Mouse (Mus musculus): ENCODE data around the gene Gng3.
"Not testable (repeated sequence)": the region's sequence is repeated elsewhere in the genome, so short reads cannot be mapped to it uniquely, and the experiment has no call there.

The Gng3 gene

DNA sequence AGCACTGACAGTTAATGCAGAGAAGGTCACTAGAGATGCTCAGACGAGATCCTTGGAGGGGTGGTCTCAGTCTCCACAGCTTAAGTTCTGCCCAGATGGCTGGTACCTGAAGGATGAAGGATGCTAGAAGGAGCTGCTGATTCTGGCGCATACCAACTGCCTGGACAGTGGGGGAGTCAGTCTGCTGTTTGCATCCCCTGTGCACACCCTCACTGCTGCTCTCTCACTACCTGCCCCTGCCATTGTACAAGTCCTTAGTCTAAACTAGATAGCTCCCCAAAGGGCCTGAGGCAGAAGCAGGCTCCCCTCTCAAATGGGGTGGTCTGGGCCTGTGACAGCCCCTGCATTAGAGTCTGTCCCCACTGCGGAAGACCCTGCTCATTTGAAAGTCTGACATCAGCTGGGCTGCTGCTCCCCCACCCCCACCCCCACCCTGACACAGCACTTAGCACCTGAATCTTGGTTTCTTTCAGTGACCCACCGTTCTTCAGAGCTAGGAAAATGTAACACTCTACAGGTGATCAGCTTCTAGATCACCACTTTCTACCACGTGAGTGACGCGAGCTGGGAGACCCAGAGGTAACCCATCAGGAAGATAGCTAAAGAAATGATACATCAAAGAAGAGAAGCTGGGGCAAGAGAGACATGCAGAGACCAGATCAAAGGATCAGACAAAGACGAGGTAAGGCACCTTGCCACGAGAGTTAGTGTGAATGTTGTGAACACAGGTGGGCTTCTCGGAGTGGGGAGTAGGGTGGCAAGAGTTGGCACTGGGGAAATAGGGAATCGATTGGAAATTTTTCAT is at the start of gene Gng3:
Gene Gng3 (minus strand): TSS at position 92 of the 805 bp plus-strand sequence.
- no peak for DNase-seq

DNA sequence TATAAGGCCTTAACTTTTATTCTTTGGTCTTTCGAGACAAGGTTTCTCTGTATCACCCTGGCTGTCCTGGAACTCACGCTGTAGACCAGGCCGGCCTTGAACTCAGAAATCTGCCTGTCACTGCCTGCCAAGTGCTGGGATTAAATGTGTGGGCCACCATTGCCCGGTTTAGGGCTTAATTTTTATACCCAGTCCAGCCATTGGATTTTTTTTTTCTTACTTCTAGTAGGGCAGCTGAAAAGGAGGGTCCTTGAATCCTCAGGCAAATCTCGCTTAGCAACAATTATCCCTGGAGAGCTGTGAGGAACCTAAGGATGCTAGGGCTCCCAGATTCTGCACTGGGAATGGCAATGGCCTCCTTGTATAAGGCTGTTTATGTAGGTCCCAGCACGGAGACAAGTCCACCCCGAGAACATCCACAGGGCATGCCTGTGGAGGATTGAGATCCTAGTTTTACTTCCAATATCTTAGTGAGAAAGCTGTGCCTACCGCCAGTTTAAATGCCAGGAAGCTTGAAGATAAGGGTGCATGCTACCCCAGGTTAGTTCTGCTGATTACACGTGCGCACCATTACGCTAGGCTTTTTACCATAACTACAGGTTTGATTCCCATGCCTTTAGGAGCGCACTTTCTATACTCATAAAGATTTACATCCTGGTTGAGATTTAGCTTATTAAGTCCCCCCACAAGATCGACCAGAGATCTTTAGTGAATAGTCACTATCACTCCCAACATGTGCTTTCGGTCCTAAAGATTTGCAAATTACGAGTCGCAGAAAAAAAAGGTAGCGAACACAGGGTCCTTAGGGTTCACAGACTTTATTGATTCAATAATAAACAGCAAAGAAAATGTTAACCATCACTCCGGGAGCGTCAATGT is 48.8 kb upstream of the Gng3 start:
- no peak for DNase-seq

DNA sequence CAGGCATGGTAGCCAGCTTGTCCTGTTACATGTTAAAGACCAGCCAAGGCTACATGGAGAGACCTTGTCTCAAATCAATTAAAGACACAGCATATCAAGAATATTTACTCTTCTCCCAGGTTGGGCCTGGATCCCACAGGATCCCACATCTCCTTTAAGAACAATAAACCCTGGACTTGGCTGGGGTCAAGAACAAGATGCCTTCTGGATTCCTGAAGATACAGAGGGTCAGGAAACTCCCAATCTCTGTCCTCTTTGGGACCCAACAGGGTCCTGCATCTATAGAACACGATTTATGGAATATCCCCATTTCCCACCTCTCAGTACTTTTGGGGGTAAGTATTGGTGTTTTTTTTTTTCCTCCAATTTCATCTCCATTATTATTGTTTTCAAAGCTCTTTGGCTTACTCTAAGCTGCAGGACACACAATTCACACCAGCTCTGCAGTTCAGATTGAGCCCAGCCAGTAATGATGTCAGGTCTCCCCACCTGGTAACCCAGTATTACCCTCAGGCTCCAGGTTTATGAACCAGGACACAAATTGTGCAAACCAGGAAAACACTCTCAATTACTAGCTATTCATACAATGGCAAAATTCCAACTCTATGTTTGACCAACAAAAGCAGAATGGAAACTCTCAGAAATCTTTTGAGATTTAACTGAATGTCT is 48.1 kb upstream of the Gng3 start:
- DNase-seq: peak; percentile 17

DNA sequence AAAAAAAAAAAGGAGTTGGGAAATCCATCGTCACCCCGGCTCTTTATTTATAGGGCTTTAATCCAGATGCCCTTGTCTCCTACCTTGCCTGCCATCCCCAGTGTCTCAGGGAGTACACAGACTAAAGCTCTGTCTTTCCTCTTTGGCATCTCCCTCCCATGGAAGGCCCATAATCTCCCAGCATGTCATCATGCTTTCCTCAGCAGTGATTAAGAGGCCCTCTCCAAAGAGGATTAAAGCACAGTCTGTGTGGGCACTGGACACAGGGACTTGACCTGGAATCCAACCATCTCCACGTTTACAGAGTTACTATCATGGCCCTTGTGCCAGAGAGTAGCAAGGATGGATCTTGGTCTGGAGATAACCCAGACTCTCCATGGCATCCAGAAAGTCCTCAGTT is 44.6 kb upstream of the Gng3 start, which contains the start of the genes Lbhd1 and Gm49403:
Gene Lbhd1 (plus strand): TSS at position 117 of the 400 bp plus-strand sequence.
Gene Gm49403 (plus strand): TSS at position 315 of the 400 bp plus-strand sequence.
- no peak for DNase-seq

DNA sequence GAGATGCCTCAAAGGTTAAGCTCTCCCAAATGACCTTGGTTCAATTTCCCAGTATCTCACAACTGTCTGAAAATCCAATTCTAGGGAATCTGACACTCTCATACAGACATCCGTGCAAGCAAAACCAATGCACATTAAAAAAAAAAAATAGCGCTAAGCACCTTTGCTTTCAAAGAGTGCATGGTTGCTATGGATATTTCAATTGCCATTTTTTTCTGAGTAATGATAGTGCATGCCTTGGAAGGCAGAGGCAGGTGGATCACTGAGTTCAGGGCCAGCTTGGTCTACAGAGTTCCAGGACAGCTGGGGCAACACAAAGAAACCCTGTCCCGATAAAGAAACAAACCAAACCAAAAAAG is 42.0 kb upstream of the Gng3 start:
- no peak for DNase-seq

DNA sequence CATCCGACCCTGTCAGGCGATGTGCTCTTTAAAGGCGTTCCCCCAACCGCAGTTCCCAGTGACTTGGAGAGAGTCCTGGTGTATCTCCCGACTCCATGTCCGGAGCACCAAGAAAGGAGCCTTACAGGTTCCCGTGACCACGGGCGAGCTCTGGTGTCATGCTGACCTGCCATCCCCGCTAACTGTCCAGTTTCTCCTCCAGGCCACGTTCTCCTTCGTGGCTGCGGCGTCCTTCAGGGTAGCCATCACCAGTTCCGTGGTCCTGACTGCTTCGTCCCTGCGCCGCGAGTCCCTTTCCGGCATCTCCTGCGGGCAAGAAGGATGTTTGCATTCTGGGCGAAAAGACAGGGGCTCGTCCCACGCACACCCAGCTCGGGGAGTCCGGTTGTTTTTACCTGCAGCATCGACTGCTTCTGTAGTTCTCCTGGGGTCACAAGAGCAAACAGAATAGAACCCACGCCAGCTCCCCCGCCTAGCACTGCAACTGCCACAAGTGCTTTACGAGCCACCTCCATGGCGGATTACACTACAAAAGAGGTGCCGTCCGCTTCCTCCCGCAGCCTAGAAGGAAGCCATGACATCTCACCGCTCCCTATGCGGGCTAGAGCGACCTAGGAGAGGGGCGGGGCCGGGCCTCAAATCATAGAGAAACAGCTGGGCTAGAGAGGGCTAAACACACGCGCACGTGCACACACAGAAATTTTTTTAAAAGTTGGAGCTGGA is 41.5 kb upstream of the Gng3 start, which contains the start of gene Uqcc3:
Gene Uqcc3 (minus strand): TSS at position 613 of the 723 bp plus-strand sequence.
- peak; percentile 96 for DNase-seq

DNA sequence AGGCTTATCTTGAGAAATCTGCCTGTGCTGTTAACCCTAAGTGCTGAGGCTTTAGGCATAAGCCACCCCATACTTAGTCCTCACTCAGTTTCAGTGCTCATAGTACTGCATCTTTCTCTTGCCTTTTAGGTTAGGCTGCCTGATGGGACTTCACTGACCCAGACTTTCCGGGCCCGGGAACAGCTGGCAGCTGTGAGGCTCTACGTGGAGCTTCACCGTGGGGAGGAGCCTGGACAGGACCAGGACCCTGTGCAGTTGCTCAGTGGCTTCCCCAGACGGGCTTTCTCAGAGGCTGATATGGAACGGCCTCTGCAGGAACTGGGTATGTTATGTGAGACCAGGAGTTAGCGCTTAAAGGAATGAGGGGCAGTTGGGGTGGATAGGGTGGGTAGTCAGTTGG is 36.0 kb upstream of the Gng3 start:
- DNase-seq: no peak

DNA sequence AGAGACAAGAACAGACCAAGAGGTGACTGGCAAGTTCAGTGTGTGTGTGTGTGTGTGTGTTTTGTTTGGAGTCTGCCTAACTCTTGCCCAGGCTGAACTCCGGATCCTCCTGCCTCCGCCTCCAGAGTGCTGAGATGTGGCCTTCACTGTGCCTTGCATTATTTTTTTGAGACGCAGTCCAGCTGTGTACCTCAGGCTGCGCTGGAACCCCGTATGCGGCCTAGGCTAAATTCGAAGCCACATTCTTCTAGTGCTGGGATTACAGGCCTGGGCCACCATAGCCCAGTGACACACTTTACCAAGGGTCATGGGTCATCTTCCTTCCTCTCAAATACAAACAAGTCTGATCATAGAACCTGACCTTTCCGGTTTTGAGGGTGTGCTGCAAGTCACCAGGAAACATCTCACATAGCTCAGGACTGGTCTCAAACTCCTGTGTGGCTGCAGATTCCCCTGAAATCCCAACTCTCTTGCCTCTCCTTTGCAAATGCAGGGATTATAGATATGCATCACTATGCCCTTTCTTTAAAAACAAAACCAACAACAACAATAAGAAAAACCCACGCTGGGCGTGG is 33.4 kb upstream of the Gng3 start:
- no peak for DNase-seq

DNA sequence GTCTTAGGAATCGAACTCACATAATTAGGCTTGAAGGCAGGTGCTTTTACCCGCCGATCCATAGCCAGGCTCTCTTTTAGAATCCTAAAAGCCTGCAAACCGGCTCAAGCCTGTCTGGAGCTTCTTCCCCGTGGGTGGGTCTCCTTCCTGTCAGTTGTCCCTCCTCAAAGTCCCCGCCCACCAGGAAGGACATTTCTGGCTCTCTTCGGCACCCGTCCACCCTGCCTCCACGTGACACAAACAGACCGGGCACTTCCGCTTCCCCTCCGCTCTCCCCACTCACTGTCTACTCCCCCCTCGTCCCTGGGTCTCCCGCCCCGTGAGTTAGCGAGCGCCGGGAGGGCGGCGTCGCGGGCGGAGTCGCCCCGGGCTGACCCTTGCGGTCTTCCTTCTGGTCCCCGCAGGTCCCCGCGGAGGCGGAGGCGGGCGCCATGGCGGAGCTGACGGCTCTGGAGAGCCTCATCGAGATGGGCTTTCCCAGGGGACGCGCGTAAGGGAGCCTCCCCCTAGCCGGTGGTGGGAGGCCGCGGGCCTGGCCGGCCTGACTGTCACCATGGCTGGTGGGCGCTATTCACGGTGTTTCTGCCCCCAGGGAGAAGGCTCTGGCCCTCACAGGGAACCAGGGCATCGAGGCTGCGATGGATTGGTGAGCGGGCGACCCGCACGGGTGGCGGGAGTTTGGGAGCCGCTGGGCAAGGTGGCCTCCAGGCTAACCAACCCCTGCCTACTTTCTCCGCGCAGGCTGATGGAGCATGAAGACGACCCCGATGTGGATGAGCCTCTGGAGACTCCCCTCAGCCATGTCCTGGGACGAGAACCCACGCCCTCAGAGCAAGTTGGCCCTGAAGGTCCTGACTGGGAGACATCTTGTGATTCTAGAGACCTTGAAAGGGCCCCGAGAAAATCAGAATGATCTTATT is 32.5 kb upstream of the Gng3 start, which contains the start of gene Ubxn1:
Gene Ubxn1 (plus strand): TSS at position 230 of the 920 bp plus-strand sequence.
- peak; percentile 98 for DNase-seq

DNA sequence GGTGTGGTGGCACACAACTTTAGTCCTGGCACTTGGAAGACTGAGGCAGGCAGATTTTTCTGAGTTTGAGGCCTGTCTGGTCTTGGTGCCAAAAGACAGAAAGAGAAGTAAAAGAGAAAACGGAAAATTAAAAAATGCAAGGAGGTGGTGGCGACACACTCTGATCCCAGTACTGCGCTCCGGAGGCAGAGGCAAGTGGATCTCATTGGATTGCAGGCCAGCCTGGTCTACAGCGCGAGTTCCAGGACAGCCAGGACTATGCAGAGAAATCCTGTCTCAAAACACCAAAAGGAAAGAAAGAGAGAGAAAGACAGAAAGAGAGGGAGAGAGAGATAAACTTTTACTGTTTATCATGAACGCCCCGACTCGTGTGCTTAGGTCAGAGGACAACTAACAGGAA is 31.8 kb upstream of the Gng3 start:
- DNase-seq: no peak

DNA sequence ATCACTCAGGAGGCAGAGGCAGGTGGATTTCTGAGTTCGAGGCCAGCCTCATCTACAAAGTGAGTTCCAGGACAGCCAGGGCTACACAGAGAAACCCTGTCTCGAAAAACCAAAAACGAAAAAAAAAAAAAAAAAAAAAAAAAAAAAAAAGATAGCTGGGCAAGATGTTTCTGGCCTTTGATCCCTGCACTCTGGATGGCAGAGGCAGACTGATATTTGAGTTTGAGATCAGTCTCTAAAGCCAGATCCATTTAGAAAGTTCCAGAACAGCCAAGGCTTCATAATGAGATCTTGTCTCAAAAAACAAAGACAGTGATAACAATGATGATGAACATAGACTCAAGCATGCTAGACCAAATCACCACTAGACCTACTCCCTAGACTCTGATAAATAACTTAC is 31.4 kb upstream of the Gng3 start:
- DNase-seq: not testable (repeated sequence)

DNA sequence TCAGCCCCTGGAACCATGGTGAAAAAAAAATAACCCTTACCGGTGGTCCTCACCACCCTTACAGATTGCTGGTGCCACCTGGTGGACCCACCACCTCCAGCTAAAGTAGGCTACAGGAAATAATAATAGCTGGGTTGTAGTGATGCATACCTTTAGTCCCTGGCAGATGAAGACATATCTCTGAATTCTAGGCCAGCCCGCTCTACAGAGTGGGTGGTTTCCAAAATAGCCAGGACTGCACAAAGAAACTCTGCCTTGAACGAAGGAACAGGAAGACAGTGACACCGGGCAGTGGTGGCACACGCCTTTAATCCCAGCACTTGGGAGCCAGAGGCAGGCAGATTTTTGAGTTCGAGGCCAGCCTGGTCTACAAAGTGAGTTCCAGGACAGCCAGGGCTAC is 25.3 kb upstream of the Gng3 start:
- DNase-seq: no peak

DNA sequence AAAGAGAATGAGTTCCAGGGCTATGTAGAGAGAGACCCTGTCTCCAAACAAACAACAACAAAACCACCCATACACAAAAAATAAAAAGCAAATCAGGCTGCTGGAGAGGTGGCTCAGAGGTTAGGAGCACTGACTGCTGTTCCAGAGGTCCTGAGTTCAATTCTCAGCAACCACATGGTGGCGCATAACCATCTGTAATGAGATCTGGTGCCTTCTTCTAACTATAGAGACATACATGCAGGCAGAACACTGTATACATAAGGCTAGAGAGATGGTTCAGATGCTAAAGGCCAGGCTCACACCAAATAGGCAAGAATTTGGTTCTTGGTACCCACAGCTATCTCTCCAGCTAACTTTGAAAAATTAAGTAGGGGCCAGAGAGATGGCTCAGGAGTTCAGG is 20.0 kb upstream of the Gng3 start:
- peak; percentile 74 for DNase-seq

DNA sequence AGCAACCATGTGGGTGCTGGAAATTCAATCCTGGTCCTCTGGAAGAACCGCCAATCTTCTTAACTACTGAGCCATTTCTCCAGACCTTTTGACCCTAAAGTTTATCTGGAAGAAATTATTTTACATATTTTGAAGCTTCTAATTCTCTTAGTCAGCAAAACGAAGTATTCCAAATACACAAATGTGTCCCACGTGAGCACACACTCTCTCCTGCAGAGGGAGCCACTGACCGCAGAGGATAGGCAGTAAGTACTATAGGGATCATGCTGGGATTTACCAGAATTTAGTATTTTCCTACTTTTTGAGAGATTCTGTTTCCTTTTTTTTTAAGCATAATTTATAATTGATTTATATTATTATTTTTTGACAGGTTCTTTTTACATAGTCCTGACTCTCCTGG is 18.7 kb upstream of the Gng3 start:
- peak; percentile 84 for DNase-seq

DNA sequence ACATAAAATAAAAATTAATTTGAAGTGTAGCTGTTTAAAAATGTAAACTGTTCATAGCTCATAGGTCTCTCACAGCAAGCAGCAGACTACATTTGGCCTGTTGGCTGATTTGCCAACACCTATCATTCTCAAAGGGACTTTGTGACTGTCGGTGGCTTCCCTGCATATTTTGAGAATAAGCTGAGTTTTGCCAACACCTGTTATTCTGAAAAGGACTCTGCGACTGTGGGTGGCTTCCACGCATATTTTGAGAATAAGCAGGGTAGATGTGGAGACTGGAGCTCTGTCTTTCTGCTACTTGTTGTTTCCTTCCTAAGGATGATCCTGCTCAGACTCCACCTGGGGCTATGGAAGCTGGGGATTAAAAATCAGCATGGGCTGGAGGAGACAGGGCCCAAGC is 14.1 kb upstream of the Gng3 start:
- no peak for DNase-seq

DNA sequence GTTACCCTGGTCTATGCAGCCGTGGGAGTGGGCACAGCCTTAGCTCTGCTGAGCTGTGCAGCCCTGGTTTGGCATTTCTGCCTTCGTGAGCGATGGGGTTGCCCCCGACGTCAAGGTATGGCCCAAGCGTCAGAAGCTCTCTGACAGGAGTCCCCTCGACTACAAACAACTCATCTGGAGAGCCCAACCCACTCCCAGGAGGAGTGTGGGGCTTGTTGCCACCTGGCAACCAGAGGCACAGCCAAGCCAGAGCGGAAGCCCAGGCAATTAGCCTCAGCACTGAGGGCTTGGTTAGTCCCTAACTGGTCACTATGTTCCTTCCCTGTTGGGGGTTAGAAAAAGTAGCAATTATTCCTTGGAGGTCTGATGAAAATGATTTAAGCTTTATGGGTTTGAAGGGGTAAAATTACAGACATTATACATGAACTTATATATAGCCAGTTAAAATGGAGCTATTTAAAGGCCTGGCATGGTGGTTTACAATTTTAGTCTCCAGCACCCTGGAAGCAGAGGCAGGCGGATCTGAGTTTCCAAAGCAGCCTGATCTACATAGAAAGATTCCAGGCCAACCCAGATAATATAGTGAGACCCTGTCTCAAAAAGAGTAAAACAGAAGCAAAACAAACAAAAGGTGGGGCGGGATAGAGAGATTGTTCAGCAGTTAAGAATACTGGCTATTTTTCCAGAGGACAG is 13.4 kb upstream of the Gng3 start:
- no peak for DNase-seq

DNA sequence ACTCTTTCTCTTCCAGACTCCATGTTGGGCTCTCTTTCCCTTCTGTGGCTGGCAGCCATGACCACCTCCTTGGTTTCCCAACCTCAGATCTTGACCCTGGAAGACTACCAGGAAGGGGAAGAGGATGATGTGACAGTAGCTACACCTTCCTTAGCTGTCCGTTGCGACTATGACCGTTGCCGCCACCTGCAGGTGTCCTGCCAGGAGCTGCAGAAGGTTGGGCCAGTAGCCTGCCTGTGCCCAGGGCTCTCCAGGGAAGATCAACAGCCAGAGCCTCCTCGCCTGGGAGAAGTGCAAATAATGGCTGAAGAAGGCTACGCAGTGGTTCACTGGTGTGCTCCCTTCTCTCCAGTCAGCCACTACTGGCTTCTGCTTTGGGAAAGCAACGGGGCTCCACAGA is 12.6 kb upstream of the Gng3 start:
- DNase-seq: peak; percentile 59

DNA sequence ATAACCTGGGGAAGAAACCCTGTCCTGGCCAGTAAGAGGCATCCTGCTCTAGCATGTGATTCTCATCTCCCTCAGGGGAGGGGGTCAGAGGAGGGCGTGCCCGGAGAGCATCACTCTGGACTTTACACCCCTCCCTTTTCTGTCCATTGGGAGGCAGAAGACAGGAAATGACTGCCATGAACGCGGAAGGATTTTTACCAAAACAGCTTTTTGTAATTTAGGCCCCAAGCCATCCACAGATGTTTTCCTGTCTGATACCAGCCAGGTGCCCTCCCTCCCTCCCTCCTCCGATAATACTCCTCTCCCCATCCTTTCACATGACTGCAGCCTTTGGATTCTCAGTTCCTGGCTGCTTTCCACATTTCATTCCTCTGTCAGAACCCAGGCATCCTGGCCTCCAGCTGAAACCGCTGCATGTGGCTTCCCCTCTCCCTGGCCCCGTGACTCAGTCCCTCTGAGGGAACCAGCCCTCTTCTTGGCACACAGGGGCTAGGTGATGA is 11.5 kb upstream of the Gng3 start, which contains the start of gene Lrrn4cl:
Gene Lrrn4cl (plus strand): TSS at position 367 of the 500 bp plus-strand sequence.
- peak; percentile 36 for DNase-seq

DNA sequence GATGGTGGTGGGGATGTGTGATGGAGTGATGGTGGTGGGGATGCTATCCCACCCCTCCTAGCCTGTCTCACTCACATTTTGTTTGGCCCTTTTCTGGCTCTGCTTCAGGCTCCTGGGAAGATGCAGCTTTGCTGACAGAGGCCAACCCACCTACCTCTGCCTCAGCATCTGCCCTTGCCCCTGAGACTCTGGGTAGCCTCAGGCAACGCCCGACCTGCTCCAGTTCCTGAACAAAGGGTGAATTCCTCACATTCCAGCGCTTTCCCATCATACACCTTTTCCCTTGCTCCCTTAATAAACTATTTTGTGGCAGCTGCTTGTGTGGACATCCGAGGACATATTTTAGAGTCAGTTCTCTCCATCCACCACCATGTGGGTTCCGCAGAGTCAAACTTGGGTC is 9.4 kb upstream of the Gng3 start:
- DNase-seq: no peak

Data from lung, postnatal 36 days (tissue).